Mouse (Mus musculus): Measurements from ENCODE around the gene Bbs9. TPM values are rescaled to one million over a fixed set of nuclear protein-coding genes. Genes with fewer than 3 reads are reported as not detected.
A peak's percentile ranks its signal among the peaks of the same experiment; 100 is the strongest.

The Bbs9 gene
- total RNA-seq, 1 experiment from 2014 or later = 41.6 TPM

- no peak for ATAC-seq (replicated peaks in 1 of 2; ENCODE audit: insufficient read depth in 1 of 2, low FRiP score in 2 of 2, low TSS enrichment in 1 of 2, low read depth in 1 of 2, poor library complexity in 2 of 2, severe bottlenecking in 2 of 2)
Observed at GRCm38 (mm10) chr9:22738861-22739260, 263.3 kb downstream of the Bbs9 start.

GRCm38 (mm10) chr9:22741967-22742366 lies 266.5 kb downstream of the Bbs9 start:
- no peak for ATAC-seq (replicated peaks in 1 of 2; ENCODE audit: insufficient read depth in 1 of 2, low FRiP score in 2 of 2, low TSS enrichment in 1 of 2, low read depth in 1 of 2, poor library complexity in 2 of 2, severe bottlenecking in 2 of 2)

GRCm38 (mm10) chr9:22748617-22749016 lies 273.1 kb downstream of the Bbs9 start:
- ATAC-seq (replicated peaks in 1 of 2; ENCODE audit: insufficient read depth in 1 of 2, low FRiP score in 2 of 2, low TSS enrichment in 1 of 2, low read depth in 1 of 2, poor library complexity in 2 of 2, severe bottlenecking in 2 of 2) = no peak

- no peak for ATAC-seq (replicated peaks in 1 of 2; ENCODE audit: insufficient read depth in 1 of 2, low FRiP score in 2 of 2, low TSS enrichment in 1 of 2, low read depth in 1 of 2, poor library complexity in 2 of 2, severe bottlenecking in 2 of 2)
Observed at GRCm38 (mm10) chr9:22750779-22751545, 275.4 kb downstream of the Bbs9 start.

GRCm38 (mm10) chr9:22751546-22751929 lies 276.0 kb downstream of the Bbs9 start:
- ATAC-seq (replicated peaks in 1 of 2; ENCODE audit: insufficient read depth in 1 of 2, low FRiP score in 2 of 2, low TSS enrichment in 1 of 2, low read depth in 1 of 2, poor library complexity in 2 of 2, severe bottlenecking in 2 of 2) = no peak

- no peak for ATAC-seq (replicated peaks in 1 of 2; ENCODE audit: insufficient read depth in 1 of 2, low FRiP score in 2 of 2, low TSS enrichment in 1 of 2, low read depth in 1 of 2, poor library complexity in 2 of 2, severe bottlenecking in 2 of 2)
Observed at GRCm38 (mm10) chr9:22754081-22754672, 278.7 kb downstream of the Bbs9 start.

- ATAC-seq (replicated peaks in 1 of 2; ENCODE audit: insufficient read depth in 1 of 2, low FRiP score in 2 of 2, low TSS enrichment in 1 of 2, low read depth in 1 of 2, poor library complexity in 2 of 2, severe bottlenecking in 2 of 2) = no peak
Observed at GRCm38 (mm10) chr9:22758487-22758886, 283.0 kb downstream of the Bbs9 start.

- no peak for ATAC-seq (replicated peaks in 1 of 2; ENCODE audit: insufficient read depth in 1 of 2, low FRiP score in 2 of 2, low TSS enrichment in 1 of 2, low read depth in 1 of 2, poor library complexity in 2 of 2, severe bottlenecking in 2 of 2)
Observed at GRCm38 (mm10) chr9:22759241-22759640, 283.7 kb downstream of the Bbs9 start.

GRCm38 (mm10) chr9:22760376-22760775 lies 284.9 kb downstream of the Bbs9 start:
- ATAC-seq (replicated peaks in 1 of 2; ENCODE audit: insufficient read depth in 1 of 2, low FRiP score in 2 of 2, low TSS enrichment in 1 of 2, low read depth in 1 of 2, poor library complexity in 2 of 2, severe bottlenecking in 2 of 2) = no peak

- no peak for ATAC-seq (replicated peaks in 1 of 2; ENCODE audit: insufficient read depth in 1 of 2, low FRiP score in 2 of 2, low TSS enrichment in 1 of 2, low read depth in 1 of 2, poor library complexity in 2 of 2, severe bottlenecking in 2 of 2)
Observed at GRCm38 (mm10) chr9:22761487-22761886, 286.0 kb downstream of the Bbs9 start.

- ATAC-seq (replicated peaks in 1 of 2; ENCODE audit: insufficient read depth in 1 of 2, low FRiP score in 2 of 2, low TSS enrichment in 1 of 2, low read depth in 1 of 2, poor library complexity in 2 of 2, severe bottlenecking in 2 of 2) = no peak
Observed at GRCm38 (mm10) chr9:22765618-22766220, 290.2 kb downstream of the Bbs9 start.

- no peak for ATAC-seq (replicated peaks in 1 of 2; ENCODE audit: insufficient read depth in 1 of 2, low FRiP score in 2 of 2, low TSS enrichment in 1 of 2, low read depth in 1 of 2, poor library complexity in 2 of 2, severe bottlenecking in 2 of 2)
Observed at GRCm38 (mm10) chr9:22767154-22767553, 291.6 kb downstream of the Bbs9 start.

- 0 out of 4 replicates have a peak, but pooled peaks of 1 of the 2 experiments have one; percentile 27 for ATAC-seq (replicated peaks in 1 of 2; ENCODE audit: insufficient read depth in 1 of 2, low FRiP score in 2 of 2, low TSS enrichment in 1 of 2, low read depth in 1 of 2, poor library complexity in 2 of 2, severe bottlenecking in 2 of 2)
Observed at GRCm38 (mm10) chr9:22767860-22768259, 292.3 kb downstream of the Bbs9 start.

- ATAC-seq (replicated peaks in 1 of 2; ENCODE audit: insufficient read depth in 1 of 2, low FRiP score in 2 of 2, low TSS enrichment in 1 of 2, low read depth in 1 of 2, poor library complexity in 2 of 2, severe bottlenecking in 2 of 2) = no peak
Observed at GRCm38 (mm10) chr9:22771785-22772184, 296.3 kb downstream of the Bbs9 start.

GRCm38 (mm10) chr9:22776246-22776961 lies 300.9 kb downstream of the Bbs9 start:
- no peak for ATAC-seq (replicated peaks in 1 of 2; ENCODE audit: insufficient read depth in 1 of 2, low FRiP score in 2 of 2, low TSS enrichment in 1 of 2, low read depth in 1 of 2, poor library complexity in 2 of 2, severe bottlenecking in 2 of 2)

- no peak for ATAC-seq (replicated peaks in 1 of 2; ENCODE audit: insufficient read depth in 1 of 2, low FRiP score in 2 of 2, low TSS enrichment in 1 of 2, low read depth in 1 of 2, poor library complexity in 2 of 2, severe bottlenecking in 2 of 2)
Observed at GRCm38 (mm10) chr9:22777425-22777824, 301.9 kb downstream of the Bbs9 start.

- no peak for ATAC-seq (replicated peaks in 1 of 2; ENCODE audit: insufficient read depth in 1 of 2, low FRiP score in 2 of 2, low TSS enrichment in 1 of 2, low read depth in 1 of 2, poor library complexity in 2 of 2, severe bottlenecking in 2 of 2)
Observed at GRCm38 (mm10) chr9:22779631-22780030, 304.1 kb downstream of the Bbs9 start.

- no peak for ATAC-seq (replicated peaks in 1 of 2; ENCODE audit: insufficient read depth in 1 of 2, low FRiP score in 2 of 2, low TSS enrichment in 1 of 2, low read depth in 1 of 2, poor library complexity in 2 of 2, severe bottlenecking in 2 of 2)
Observed at GRCm38 (mm10) chr9:22786006-22786405, 310.5 kb downstream of the Bbs9 start.

All from hematopoietic stem cell, adult 5-6 weeks (primary cell).